Mouse (Mus musculus) heart, postnatal 4 days (tissue): ENCODE measurements at regions not wholly inside any gene's neighbourhood (a gene's known extent, or its start where the extent isn't known, plus 50 kb on each side); places are given as distances from the start of the nearest gene placed in this dataset.

Experiments used
- DNase-seq: peaks from one replicate; pipeline ENCODE4 v3.0.0; 2021

DNA sequence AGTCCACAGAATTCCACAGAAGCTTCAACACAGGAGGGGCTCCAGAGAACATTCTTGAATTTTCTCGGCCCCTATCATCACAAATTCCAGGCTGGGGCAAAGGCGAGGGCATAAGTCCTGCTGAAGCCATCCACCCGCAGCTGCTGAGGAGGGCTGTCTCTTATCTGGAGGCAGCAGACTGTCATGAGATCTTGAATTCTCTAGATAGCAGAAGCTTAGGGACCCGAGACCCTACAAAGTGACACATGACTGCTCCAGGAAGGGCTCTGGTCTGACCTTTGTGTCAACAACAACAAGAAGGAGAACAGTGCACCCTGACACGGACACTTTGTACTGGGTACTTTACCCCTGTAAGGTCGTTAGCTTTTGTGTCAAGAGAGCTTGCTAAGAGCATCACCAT is 57.2 kb downstream of the Lao1 start:
- no peak for DNase-seq

DNA sequence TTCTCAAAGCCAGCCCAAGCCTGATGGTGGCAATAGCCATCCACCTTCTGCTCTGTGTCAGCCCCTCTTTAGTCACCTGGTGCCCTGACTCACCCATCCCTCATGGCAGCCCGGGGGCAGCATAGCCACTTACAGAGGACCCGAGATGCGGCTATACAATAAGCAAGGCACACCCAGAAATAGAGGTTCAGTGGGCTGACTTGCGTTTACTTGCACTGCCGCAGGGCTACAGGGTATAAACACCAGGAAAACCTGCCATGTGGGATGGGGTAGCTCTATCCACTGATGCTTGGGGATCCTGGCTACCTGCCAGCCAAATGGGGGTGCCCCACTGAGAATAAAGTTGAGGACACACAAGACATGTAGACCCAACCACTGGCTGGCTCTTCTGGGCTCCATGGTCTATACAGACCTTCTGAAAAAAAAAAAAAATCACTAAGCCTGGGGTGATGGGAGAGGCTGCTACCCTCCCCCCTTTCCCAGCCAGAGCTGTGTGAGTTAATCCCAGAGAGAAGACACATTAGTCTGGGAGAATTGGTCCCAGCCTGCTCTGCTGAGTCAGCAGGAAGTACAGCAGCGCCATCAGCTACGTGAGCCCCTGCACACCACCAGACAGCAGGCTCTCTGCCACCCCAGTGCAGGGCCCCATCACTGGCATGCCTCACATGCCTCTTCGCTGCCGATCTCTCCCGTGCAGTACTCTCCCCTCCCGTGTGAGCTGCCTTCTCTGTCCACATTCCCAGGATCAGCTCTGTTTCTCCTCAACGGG is 57.8 kb downstream of the Lao1 start:
- peak; percentile 65 for DNase-seq

DNA sequence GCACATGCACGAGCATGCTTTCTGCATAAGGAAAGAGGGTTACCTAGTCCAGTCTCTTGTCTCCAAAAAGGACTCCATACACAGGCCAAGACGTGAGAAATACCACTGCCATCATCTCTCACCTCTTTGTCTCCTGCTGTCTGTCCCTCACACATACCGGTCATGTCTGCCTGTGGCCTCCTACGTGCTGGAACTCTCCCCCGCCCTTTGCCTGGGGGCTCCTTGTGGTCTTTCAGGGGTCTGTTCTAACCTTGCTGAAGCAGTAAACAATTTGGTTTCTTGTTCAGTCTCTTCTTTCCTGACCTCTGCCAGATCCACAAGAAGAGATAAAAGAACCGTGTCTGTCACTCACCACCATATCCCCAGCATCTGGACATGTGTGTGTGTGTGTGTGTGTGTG is 61.0 kb downstream of the Lao1 start:
- DNase-seq: no peak

- DNase-seq: no peak
These were observed 65.0 kb downstream of the Lao1 start for GRCm38 (mm10) chr4:119026237-119026861.

- peak; percentile 21 for DNase-seq
These were observed 66.9 kb downstream of the Lao1 start for GRCm38 (mm10) chr4:119028208-119028821.

DNA sequence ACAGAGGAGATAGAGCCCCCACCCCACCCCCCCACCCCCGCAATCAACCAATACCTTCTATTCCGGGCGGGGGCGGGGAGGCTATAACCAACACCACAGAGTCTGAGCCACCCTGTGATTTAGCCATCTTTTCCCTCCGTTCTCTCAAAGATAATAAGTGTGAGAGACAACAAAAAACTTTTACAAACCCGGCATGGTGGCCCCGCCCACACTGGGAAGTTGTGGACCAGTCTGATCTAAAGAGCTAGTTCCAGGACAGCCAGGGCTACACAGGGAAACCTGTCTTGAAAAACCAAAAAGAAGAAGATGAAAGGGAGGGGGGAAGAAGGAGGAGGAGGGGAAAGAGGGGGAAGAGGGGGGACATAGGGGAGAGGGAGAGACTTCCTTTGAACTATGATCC is 67.7 kb downstream of the Lao1 start:
- no peak for DNase-seq

DNA sequence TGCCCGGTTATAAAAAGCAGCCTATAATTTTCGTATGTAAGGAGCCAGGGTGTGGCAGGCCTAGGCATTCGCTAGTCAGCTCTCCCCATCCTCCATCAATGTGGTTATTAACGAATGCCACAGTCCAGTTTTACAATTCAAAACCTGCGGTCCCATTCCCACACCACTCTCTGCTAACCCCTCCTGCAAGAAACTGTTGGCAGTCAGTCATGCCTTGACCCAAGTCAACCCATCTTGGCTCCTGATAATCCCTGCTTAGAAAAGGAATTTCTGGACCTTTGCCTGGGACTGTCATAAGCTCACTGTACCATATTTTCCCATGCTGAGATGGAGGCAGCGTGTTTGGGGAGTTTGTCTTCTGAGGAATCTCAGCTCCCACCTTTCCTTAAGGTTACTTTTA is 68.4 kb downstream of the Lao1 start:
- DNase-seq: no peak

DNA sequence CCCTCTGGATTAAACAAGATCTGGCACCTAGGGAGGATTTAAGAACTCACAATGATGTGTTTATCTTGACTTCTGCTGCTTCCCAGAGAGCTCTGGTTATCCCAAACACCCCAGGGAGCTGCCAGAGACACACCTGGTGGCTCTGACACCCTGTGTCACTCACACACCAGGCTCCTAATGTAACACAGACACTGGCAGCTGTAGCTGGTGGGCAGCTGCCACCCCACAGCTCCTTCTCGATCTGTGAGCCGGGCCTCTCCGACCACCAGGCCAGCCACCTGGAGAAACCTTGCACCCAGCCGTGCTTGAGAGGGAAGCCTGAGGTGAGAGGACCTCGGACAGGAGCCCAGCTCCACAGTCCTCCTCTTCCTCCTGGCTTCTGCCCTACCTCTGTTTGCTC is 69.5 kb downstream of the Lao1 start:
- DNase-seq: no peak

DNA sequence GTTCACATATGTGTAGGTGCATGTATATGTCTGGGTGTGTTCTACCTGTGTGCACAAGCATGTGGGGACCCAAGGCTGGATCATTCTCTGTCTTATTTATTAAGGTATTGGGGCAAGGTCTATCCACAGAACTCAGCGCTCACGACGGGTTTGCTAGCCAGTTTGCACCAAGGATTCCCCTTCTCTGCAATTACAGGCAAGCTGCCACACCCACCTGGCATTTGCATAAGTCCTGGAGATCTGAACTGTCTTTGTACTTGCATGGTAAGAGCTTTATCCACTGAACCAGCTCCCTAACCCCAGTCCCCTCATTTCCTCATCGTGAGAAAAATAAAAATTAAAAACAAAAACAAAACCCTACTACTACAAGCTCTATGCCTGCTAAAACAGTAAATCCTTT is 71.6 kb downstream of the Lao1 start:
- no peak for DNase-seq

DNA sequence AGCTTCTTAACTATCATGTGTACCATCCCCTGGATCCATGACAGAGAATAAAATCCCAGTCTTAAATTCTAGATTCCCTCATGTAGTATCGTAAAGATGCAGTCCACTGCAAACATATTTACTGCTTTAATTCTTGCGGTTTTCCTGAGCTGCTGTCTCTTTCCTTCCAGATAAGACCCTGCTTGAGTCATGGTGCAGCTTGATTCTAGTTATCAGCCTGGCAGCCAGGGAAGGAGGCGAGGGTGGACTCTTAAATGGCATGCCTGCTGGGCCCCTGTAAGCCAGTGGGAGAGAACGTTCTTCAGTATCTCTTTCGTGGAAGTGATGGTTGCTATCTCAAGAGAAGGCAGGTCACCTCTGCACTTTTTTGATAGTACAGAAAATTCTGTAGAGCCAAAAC is 71.9 kb upstream of the Slc2a1 start:
- DNase-seq: no peak

DNA sequence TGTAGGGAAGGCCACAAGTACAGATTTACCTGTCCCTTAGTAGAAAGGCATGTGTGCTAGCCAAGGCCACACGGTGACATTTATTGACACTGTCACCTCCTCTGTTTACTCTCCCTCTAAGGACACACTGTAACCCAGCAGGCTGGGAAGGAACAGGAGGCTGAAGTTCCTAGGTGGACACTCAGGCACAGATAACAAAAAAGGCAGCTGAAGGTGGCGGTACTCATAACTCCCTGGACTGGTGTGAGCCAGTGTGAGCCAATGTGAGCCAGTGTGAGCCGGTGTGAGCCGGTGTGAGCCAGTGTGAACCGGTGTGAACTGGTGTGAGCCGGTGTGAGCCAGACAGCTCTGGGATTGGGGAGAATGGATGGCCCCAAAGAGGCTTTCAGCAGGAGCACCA is 68.5 kb upstream of the Slc2a1 start:
- DNase-seq: no peak

GRCm38 (mm10) chr4:119041616-119042015 is 66.9 kb upstream of the Slc2a1 start:
- peak; percentile 31 for DNase-seq

DNA sequence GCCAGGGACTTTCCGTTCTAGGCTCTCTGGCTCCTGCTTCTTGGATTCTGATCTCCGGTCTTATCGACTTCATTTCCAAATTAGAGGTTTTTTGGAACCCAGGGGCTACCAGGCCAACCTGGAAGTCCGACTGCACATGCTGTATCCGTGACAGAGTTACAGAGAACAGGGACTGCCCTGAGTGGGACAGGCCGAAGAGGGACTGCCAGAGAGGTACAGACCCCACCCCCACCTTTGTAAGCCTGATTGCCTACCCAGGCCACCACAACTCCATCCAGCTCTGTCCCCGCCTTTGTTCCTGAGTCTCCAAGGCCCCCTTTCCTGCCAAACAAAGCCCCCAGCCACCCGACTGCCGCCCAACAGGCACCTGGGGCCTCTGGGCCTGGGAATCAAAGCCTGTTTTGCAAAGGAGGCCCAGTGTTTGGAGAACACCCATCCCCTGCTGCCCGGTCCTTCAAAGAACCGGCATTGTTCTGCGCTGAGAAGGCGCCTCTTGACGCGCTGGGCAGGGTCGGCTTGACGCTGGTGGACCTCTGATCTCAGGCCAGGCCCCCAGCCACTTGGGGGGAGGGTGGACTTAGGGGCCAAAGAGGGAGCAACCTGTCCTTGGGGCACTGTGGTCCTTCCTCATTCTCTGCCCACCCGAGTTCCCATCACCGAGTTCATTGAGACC is 64.4 kb upstream of the Slc2a1 start:
- DNase-seq: no peak

GRCm38 (mm10) chr4:119044836-119045235 is 63.7 kb upstream of the Slc2a1 start:
- DNase-seq: no peak

DNA sequence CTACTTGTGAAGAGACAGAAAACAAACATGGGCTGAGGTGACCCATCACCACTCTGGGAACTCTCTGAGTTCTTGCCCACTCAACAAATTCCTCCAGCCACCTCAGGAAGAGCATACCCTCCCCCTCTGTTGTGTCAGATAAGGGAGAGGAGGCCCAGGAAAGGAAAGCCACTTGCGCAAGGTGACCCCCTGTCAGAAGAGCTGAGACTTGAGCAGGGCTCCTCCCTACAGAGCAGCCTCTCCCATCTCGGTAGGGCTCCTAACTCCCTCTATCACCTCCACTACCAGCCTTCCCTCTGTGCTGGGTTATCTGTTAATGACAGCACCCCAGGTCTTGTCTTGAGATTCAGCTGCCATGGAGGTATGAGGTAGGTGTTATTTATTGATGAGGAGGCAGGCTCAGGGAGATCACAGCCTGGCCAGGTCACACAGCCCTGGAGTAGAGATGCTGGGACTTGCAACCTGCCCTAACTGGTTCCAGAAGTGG is 57.6 kb upstream of the Slc2a1 start:
- DNase-seq: no peak

DNA sequence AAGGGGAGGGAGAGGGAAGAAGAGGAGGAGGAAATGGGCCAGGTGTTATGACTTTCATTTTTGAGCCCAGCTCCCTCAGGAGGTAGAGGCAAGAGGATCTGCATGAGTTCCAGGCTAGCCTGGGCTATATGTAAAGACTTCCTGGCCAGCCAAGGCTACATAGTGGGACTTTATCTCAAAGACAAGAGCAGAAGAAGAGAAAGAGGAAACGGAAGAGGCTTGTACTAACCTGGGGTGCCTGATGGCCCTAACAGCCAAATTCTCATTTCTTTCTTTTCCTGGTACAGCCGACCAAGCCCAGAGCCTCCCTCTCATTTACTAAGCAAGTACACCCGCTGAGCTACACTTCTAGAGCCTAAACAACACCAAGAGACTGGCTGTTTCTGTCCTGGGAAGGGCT is 56.0 kb upstream of the Slc2a1 start:
- no peak for DNase-seq

- DNase-seq: no peak
These were observed 55.3 kb upstream of the Slc2a1 start for GRCm38 (mm10) chr4:119053241-119053640.

DNA sequence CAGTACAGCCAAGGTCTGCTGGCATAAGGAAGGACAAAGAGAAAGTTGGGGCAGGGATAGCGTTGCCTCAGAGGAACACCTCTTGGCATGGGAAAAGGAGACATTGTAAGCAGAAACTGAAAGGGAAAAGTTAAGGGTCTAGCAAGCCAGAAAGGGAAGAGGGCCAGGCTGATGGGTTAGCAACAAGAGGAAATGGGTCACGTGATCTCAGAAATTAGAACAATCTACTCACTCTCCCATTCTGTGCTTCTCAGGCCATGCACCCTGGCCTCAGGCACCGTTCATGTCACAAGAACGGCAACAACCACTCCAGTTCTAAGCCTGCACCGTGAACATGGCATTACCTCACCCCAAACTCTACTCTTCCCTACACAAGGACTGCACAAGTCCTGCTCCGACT is 54.8 kb upstream of the Slc2a1 start:
- DNase-seq: no peak

DNA sequence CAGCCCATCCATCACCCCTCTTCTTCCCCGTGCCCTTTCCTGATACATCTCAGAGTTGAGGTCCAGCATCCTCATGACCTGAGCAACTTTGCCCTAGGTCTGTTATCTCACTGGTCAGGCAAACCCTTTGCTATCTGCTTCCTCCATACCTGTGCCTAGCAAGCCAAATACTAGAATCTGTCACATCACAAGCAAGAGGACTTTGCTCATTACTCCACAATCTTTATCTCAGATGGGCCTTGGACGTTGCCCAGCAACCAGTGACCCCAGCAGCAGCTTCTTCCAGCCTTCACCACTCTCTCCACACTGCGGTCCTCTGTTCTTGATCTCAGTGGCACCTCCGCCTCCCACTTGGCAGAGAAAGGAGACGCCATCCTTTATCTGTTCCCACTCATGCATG is 54.4 kb upstream of the Slc2a1 start:
- DNase-seq: peak; percentile 35

DNA sequence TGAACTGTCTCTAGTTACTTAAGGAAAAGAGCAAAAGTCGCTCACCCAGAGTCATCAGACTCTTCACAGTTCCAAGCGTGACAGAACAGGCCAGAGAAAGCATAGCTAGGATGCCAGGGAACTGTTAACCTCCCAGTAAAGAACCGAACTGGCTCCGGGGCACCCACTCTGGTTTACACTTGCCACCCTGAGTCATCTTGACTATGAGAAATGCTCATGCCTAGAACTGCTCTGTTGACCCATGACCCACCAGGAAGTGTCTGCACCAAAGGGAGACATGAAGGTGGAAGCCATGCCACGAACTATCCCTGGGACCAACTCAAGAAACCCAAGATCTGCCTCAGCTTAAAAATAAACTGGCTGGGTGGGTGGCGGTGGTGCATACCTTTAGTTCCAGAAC is 51.3 kb upstream of the Slc2a1 start:
- DNase-seq: no peak

GRCm38 (mm10) chr4:119057826-119058225 is 50.7 kb upstream of the Slc2a1 start:
- DNase-seq: no peak
